Mouse (Mus musculus) lung, postnatal 4 days (tissue): ENCODE measurements at regions not wholly inside any gene's neighbourhood (a gene's known extent, or its start where the extent isn't known, plus 50 kb on each side); places are given as distances from the start of the nearest gene placed in this dataset.

Source experiments
- DNase-seq, 2 experiments: peaks; one replicate each; pipeline ENCODE4 v3.0.0; 2021

- DNase-seq = peak; percentile 47 to 89
Measured at GRCm38 (mm10) chr7:71193131-71193530, 158.2 kb downstream of the Gm10295 start.

- DNase-seq = no peak
Measured at GRCm38 (mm10) chr7:71190161-71190711, 161.0 kb downstream of the Gm10295 start.

GRCm38 (mm10) chr7:71189757-71190156 is 161.5 kb downstream of the Gm10295 start:
- DNase-seq = no peak

- no peak for DNase-seq
Measured at GRCm38 (mm10) chr7:71188119-71188518, 163.2 kb downstream of the Gm10295 start.

GRCm38 (mm10) chr7:71174871-71175270 is 176.4 kb downstream of the Gm10295 start:
- no peak for DNase-seq

GRCm38 (mm10) chr7:71139068-71139467 is 212.2 kb downstream of the Gm10295 start:
- DNase-seq = no peak

GRCm38 (mm10) chr7:71129981-71130380 is 221.3 kb downstream of the Gm10295 start:
- DNase-seq = no peak

GRCm38 (mm10) chr7:71128928-71129327 is 222.4 kb downstream of the Gm10295 start:
- DNase-seq = no peak

GRCm38 (mm10) chr7:71121453-71121852 is 229.8 kb downstream of the Gm10295 start:
- DNase-seq = no peak

- DNase-seq = no peak
Measured at GRCm38 (mm10) chr7:71120975-71121374, 230.3 kb downstream of the Gm10295 start.

GRCm38 (mm10) chr7:71119987-71120386 is 231.3 kb downstream of the Gm10295 start:
- no peak for DNase-seq

- DNase-seq = no peak
Measured at GRCm38 (mm10) chr7:71107101-71107500, 244.2 kb downstream of the Gm10295 start.

- no peak for DNase-seq
Measured at GRCm38 (mm10) chr7:71100266-71100665, 251.0 kb downstream of the Gm10295 start.

GRCm38 (mm10) chr7:71098276-71098675 is 253.0 kb downstream of the Gm10295 start:
- no peak for DNase-seq

- peak; percentile 20 to 21 for DNase-seq
Measured at GRCm38 (mm10) chr7:71093301-71093939, 257.9 kb downstream of the Gm10295 start.

GRCm38 (mm10) chr7:71092825-71093224 is 258.5 kb downstream of the Gm10295 start:
- no peak for DNase-seq

- DNase-seq = peak; percentile 29 to 40
Measured at GRCm38 (mm10) chr7:71092301-71092700, 259.0 kb downstream of the Gm10295 start.

- no peak for DNase-seq
Measured at GRCm38 (mm10) chr7:71064446-71065391, 286.6 kb downstream of the Gm10295 start.

GRCm38 (mm10) chr7:71050825-71051224 is 300.5 kb downstream of the Gm10295 start:
- no peak for DNase-seq

GRCm38 (mm10) chr7:71047201-71047600 is 304.1 kb downstream of the Gm10295 start:
- no peak for DNase-seq

GRCm38 (mm10) chr7:71046596-71046995 is 304.7 kb downstream of the Gm10295 start:
- DNase-seq = no peak

- DNase-seq = no peak
Measured at GRCm38 (mm10) chr7:71043789-71044188, 307.5 kb downstream of the Gm10295 start.

GRCm38 (mm10) chr7:71043128-71043527 is 308.2 kb downstream of the Gm10295 start:
- DNase-seq = no peak

GRCm38 (mm10) chr7:71041388-71041787 is 309.9 kb downstream of the Gm10295 start:
- DNase-seq = no peak
